Mouse (Mus musculus): ENCODE results near the gene Pip5k1b.

Gene Pip5k1b

DNA sequence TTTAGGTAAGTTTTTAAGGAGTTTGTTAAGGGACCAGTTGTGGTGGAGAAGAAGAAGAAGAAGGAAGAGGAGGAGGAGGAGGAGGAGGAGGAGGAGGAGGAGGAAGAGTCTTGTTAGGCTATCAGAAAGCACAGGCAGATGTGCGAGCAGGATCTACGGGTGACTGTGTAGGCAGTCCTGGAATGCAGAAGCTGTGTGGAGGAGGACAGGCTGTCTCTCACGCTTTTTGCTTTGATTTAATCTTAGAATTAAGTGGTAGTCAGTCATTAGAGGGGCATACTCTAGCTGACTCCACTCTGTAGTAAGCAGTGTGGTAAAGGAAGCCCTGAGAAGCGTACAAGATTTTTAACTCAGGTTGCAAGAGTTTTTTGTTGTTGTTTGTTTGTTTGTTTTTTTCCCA, 86.5 kb downstream of the Pip5k1b start:
- no peak for DNase-seq

GRCm38 (mm10) chr19:24468616-24469015, 87.1 kb downstream of the Pip5k1b start:
- DNase-seq: no peak

DNA sequence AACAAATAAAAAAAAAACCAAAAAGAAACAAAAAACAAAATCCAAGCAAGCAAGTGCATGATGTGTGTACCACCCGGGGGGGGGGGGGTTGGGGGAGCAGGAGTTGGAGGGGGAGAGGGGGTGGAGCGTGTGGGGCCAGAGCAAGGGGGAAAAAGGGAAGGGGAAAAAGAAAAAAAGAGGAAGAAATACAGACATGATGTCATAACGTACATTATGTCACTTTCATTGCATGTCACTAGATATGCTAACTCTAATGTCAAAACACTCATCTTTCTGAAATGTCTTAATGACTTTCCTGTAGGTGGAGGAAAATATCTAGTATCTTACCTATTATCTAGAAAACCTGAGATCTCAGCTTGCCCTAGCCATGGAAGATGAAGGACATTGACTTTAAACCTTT, 92.7 kb downstream of the Pip5k1b start:
- DNase-seq: no peak

DNA sequence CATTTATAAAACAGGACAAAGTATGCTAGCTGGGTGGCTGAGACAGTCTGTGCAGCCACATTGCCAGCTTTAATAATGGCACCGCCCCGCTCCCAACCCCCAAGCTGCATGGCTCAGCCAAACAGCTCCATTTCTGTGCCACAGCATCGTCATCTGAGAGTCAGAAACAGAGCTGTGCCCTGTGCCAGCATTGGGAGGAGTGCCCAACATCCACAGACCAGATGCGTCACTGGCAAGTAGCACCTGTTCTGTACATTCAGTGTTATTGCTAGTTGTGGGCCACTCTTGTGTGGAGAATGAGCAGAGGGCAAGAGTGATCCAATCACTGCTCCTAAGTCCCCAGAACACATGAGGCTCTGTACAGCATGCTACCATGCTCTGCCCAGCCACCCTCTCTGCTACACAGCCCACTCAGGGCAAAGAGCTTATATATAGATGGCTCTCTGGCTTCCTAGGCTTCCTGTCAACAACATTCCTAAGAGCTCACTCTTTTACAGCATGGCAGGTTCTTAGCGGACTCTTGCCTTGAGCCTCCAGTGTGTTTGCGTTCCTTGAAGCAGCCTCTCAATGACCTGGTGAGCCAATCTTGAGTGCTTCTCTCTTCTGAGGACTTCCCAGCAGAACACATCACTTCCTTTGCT, 99.0 kb downstream of the Pip5k1b start:
- DNase-seq: peak; percentile 74

- DNase-seq: no peak
Measured at GRCm38 (mm10) chr19:24455249-24455960, 100.3 kb downstream of the Pip5k1b start.

DNA sequence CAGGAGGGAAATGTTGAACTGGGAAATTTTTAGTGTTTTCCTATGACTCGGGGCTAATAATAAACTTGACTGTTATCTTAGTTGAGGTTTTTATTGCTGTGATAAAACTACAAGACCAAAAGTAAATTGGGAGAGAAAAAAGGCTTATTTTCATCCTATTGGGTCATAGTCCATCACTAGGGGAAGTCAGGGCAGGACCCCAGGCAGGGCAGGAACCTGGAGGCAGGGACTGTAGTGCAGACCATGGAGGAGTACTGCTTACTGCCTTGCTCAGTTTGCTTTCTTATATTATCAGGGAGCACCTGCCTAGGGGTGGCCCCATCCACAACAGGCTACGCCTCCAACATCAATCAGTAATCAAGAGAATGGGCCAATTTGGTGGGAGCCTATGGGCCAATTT, 101.2 kb downstream of the Pip5k1b start:
- no peak for DNase-seq

- peak; percentile 18 for DNase-seq
Measured at GRCm38 (mm10) chr19:24453379-24453778, 102.3 kb downstream of the Pip5k1b start.

GRCm38 (mm10) chr19:24452441-24452898, 103.2 kb downstream of the Pip5k1b start:
- DNase-seq: no peak

GRCm38 (mm10) chr19:24451626-24452025, 104.0 kb downstream of the Pip5k1b start:
- no peak for DNase-seq

- no peak for DNase-seq
Measured at GRCm38 (mm10) chr19:24450740-24451139, 104.9 kb downstream of the Pip5k1b start.

DNA sequence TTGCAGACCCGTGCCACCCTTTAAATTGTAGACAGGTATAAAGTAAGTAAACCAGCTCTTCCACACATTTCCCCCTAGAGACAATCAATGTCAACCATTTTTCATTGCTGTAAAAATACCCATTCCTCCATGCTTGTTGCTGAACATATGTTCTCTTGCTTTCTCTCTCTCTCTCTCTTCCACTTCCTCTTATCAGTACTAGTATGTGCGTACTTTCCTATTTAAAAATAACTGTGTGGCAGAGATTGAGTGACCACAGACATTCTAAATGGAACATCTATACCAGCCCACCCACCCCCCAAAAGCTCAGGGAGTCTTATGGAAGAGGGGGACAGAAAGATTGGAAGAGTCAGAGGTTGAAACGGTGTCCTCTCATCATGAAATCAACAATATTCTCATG, 111.3 kb downstream of the Pip5k1b start:
- no peak for DNase-seq

- DNase-seq: no peak
Measured at GRCm38 (mm10) chr19:24439715-24440114, 116.0 kb downstream of the Pip5k1b start.

DNA sequence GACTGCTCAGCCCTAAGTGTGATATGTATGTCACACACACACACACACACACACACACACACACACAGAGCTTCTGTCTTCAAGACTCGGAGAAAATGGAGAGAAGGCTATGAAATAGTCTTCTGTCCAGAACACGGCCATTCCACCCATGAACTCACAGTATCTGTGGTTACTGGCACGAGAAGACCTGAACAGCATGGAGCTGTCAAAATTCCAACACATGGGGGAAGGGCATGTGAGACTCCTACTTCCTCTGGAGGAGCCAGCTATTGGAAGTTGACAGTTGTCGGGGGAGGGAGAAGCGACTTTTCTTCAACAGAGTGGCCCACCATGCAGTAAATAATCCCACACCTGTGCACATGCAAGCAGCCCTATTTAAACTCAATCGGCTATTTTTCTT, 121.4 kb downstream of the Pip5k1b start:
- no peak for DNase-seq

GRCm38 (mm10) chr19:24432447-24432846, 123.2 kb downstream of the Pip5k1b start:
- DNase-seq: no peak

DNA sequence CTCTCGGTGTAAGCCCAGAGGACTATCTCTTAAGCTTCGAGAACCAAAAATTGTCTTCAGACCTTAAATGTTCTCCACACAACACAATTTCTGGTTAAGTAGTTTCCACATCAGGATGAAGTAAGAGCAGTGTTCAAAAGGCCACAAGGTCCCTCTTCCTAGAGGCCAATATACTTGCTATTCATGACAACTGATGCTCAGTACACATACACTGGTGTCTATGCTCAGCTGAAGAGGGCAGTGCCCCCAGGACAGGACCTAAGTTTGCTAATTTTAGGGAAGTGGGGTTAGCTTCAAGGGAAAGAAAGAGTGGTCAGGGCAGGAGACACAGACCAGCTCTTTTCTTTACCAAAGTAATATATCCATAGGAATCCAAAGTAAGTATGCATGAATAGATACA, 124.3 kb downstream of the Pip5k1b start:
- DNase-seq: no peak

DNA sequence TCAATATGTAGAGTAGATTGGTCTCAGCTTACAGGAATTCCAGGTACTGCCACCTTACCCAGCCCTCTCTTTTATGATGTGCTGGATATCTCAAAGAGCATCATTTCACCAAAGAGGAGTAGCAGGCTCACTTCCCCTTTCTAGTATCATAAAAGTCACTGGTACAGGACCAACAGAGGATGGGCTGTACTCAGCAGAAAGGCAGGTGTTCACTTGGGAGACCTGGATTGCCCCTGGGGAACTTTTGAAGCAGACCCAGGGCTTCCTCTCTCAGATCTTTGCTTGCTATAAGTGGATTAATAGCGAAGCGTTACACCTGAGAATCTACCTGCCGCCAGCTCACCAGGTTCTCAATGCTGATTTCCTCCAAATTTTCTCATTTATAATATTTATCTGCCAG, 127.7 kb downstream of the Pip5k1b start:
- DNase-seq: no peak

GRCm38 (mm10) chr19:24427258-24427657, 128.4 kb downstream of the Pip5k1b start:
- DNase-seq: peak; percentile 54

DNA sequence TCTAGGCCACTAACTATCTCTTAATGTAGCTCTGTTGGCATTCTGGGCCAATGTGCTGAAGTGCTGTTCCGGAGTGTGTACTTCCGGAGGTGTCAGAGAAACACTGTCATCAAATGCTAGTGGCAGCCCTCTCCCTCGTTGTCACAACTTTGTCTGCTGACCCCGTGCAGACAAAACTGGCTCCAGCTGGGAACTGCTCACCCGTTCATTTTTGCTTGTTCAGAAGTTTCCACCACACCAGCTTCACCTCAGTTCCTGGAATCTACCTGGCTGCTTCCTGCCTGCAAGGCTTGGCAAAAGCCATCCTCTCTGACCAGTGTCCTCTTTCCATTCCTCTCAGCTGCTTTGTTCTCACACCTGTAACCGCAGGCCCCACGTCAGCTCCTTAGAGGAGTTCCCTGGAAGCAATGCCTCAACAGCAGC, 128.9 kb downstream of the Pip5k1b start:
- peak; percentile 49 for DNase-seq

- no peak for DNase-seq
Measured at GRCm38 (mm10) chr19:24418030-24418429, 137.6 kb downstream of the Pip5k1b start.

GRCm38 (mm10) chr19:24417659-24418004, 138.0 kb downstream of the Pip5k1b start:
- DNase-seq: no peak

- DNase-seq: no peak
Measured at GRCm38 (mm10) chr19:24416975-24417658, 138.6 kb downstream of the Pip5k1b start.

DNA sequence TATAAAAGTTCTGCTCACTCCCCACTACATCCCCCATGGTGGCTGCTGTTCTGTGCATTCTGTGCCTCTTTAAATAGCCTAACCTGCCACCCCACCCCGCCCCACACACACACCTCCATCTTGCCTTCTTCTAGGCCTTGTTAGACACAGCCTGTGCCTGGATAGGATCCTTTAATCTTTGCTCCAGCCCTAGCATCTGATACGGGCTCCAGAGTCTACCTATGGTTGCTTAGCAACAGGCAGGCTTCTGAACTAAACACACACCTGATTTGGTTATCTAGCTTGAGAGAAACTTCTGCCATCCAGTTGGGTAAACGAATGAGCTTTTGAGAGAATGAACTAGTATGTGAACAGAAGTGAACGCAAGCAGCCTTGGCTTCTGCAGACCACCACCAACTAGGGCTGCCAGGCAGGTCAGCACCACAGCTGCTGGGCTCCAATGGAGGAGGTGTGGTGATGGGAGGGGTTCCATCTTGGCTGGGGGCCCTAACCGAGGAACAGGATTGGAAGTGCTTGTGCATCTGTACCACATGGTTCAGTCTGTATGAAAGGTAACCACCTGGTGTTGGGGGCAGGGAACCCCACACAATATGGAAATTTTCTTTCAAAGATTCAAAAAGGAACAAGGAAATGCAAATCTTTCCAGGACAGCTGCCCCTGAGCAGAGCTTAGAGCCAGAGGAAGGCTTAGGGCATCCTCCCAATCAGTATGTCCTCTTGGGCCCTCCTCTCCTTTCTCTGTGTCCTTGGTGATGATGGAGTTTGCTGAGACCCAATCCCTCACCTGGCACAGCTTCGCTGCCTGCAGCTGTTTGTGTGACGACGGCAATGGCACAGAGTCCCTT, 139.7 kb downstream of the Pip5k1b start:
- no peak for DNase-seq
